Mouse (Mus musculus): Measurements from ENCODE around the gene Arhgef26. TPM values are rescaled to one million over a fixed set of nuclear protein-coding genes. Genes with fewer than 3 reads are reported as not detected.

The Arhgef26 gene
- total RNA-seq, 4 experiments from 2014 or later, result 25.0 to 29.8 (median 27.0) TPM

GRCm38 (mm10) chr3:62446271-62446670 is 108.1 kb downstream of the Arhgef26 start:
- no peak for DNase-seq (ENCODE audit: low spot score in 2 of 2)

GRCm38 (mm10) chr3:62447151-62447550 is 109.0 kb downstream of the Arhgef26 start:
- DNase-seq (ENCODE audit: low spot score in 2 of 2), result no peak

GRCm38 (mm10) chr3:62449871-62450496 is 111.8 kb downstream of the Arhgef26 start:
- no peak for DNase-seq (ENCODE audit: low spot score in 2 of 2)

- no peak for DNase-seq (ENCODE audit: low spot score in 2 of 2)
These were observed 114.8 kb downstream of the Arhgef26 start for GRCm38 (mm10) chr3:62452961-62453360.

- DNase-seq (ENCODE audit: low spot score in 2 of 2), result no peak
These were observed 116.0 kb downstream of the Arhgef26 start for GRCm38 (mm10) chr3:62454096-62454495.

- peak in 1 of 2 experiments; percentile 67 for DNase-seq (ENCODE audit: low spot score in 2 of 2)
These were observed 117.7 kb downstream of the Arhgef26 start for GRCm38 (mm10) chr3:62455854-62456253.

- peak; percentile 29 to 51 for DNase-seq (ENCODE audit: low spot score in 2 of 2)
These were observed 120.3 kb downstream of the Arhgef26 start for GRCm38 (mm10) chr3:62458284-62459013.

- DNase-seq (ENCODE audit: low spot score in 2 of 2), result no peak
These were observed 121.3 kb downstream of the Arhgef26 start for GRCm38 (mm10) chr3:62459483-62459882.

- DNase-seq (ENCODE audit: low spot score in 2 of 2), result no peak
These were observed 126.1 kb downstream of the Arhgef26 start for GRCm38 (mm10) chr3:62464276-62464675.

GRCm38 (mm10) chr3:62470179-62470578 is 132.0 kb downstream of the Arhgef26 start:
- DNase-seq (ENCODE audit: low spot score in 2 of 2), result no peak

GRCm38 (mm10) chr3:62484340-62484739 is 146.2 kb downstream of the Arhgef26 start:
- DNase-seq (ENCODE audit: low spot score in 2 of 2), result no peak

- DNase-seq (ENCODE audit: low spot score in 2 of 2), result no peak
These were observed 154.4 kb downstream of the Arhgef26 start for GRCm38 (mm10) chr3:62492568-62492967.

GRCm38 (mm10) chr3:62499327-62499726 is 161.2 kb downstream of the Arhgef26 start:
- no peak for DNase-seq (ENCODE audit: low spot score in 2 of 2)

GRCm38 (mm10) chr3:62505166-62505900 is 167.2 kb downstream of the Arhgef26 start:
- no peak for DNase-seq (ENCODE audit: low spot score in 2 of 2)

GRCm38 (mm10) chr3:62506488-62507205 is 168.5 kb downstream of the Arhgef26 start, which contains the start of gene Dhx36:
Dhx36 (minus strand) TSS chr3:62507004.
- peak; percentile 97 for DNase-seq (ENCODE audit: low spot score in 2 of 2)

GRCm38 (mm10) chr3:62507206-62507647 is 169.1 kb downstream of the Arhgef26 start:
- no peak for DNase-seq (ENCODE audit: low spot score in 2 of 2)

Other genes starting within 250 kb of the Arhgef26 start
- gene Dhx36, start 168.7 kb downstream of the Arhgef26 start, total RNA-seq (2022), result 10 to 100 TPM; 49.8 to 56.4 (median 53.0) TPM

Data from left cerebral cortex, adult 8-10 months (tissue).